Mouse (Mus musculus) layer of hippocampus, adult 2 months (tissue): Measurements from ENCODE around the gene Otud1. TPM values are rescaled to one million over a fixed set of nuclear protein-coding genes. Genes with fewer than 3 reads are reported as not detected.

ENCODE experiments used
- DNase-seq, 2 experiments: peaks; one replicate each; pipeline ENCODE4 v3.0.0; 2022; ENCODE audit warnings: low spot score in 2 of 2
- H3K27ac ChIP-seq: fragments of 200-600 bp; 2 replicates; pipeline ENCODE4 v1.8.1; 2022
- H3K4me3 ChIP-seq: fragments of 200-600 bp; 2 replicates; pipeline ENCODE4 v1.8.1; 2022; ENCODE audit warnings: mild to moderate bottlenecking
- CTCF ChIP-seq: fragments of 200-600 bp; conservative IDR thresholded peaks from 2 replicates; pipeline ENCODE4 v1.8.1; 2022; ENCODE audit warnings: antibody characterized with exemption, mild to moderate bottlenecking, moderate library complexity
- total RNA-seq, 2 experiments: library from RNA; stranded (reverse); gene quantifications; 2 replicates each; pipeline ENCODE4 v1.2.3; 2021

Gene Otud1
- total RNA-seq, 2 experiments from 2014 or later = 10.7 to 12.2 TPM

DNA sequence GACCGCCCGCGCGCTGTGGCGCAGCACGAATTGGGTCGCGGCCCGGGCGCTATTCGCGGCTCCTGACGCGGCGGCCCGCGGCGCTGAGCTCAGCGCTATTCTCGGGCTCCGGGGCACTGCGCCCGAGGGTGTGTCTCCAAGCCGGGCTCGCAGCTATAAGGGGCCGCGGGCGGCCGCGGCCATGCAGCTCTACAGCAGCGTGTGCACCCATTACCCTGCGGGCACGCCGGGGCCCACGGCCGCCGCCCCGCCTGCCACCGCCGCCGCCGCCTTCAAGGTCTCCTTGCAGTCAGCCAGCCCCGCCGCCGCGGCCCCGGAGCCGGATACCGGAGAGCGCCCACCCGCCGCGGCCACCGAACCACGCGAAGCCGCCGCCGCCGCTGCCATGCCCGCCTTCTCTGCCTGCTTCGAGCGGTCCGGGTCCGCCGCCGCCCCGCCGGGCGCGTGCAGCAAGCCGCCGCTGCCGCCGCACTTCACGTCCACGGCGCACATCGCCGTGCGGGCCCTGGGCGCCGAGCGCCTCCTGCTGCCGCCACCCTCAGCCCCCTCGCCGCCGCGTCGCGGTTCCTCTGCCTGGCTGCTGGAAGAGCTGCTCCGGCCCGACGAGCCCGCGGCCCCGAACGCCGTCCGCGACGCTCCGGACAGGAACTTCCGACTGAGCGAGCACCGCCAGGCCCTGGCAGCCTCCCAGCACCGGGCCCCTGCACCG is 483 bp downstream of the Otud1 start:
- peak overlapping the region; percentile 78 for H3K4me3 ChIP-seq
- TF ChIP-seq CTCF = peak; percentile 42; the same call in 1 of the 2 replicates
- DNase-seq = peak; percentile 48 to 55
- H3K27ac ChIP-seq = peak overlapping the region; percentile 92

DNA sequence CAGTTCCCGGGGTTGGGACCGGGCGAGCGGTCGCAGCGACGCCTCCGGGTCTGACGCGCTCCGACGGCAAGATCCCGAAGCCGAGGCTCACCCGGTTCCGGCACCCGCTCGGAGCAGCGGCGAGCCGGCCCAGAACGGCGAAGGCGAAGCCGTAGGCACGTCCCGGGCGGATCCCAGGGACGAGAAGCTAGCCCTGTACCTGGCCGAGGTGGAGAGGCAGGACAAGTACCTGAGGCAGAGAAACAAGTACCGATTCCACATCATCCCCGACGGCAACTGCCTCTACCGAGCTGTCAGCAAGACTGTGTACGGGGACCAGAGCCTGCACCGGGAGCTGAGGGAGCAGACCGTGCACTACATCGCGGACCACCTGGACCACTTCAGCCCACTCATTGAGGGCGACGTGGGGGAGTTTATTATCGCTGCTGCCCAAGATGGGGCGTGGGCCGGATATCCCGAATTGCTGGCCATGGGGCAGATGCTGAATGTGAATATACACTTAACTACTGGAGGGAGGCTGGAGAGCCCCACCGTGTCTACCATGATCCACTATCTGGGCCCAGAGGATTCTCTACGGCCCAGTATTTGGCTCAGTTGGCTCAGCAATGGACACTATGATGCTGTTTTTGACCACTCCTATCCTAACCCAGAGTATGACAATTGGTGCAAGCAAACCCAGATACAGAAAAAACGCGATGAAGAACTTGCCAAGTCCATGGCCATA is 1.3 kb downstream of the Otud1 start:
- Histone ChIP-seq H3K27ac (peak overlapping the region; percentile 92), H3K4me3 (peak overlapping the region; percentile 78)
- TF ChIP-seq CTCF = no peak
- peak; percentile 10 to 21 for DNase-seq

DNA sequence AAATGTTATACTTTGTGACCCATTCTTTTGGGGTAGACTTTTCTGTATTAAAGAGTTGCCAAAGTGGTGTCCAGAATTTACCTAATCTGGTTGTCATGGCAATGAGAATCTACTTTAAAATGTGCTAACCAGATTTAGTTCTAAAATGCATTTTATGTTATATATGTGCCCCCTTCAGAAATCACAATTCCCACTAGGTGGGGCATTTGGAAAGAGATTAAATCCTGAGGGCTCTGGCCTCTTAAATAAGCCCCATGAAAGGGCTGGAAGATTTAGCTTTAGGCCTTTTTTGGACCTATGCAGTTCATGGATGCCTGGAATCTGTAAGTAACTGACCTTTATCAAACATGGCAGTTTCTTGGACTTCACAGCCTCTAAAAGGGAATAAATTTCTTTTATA is 3.3 kb downstream of the Otud1 start:
- peak overlapping the region; percentile 78 for H3K4me3 ChIP-seq
- DNase-seq = no peak
- peak; percentile 54 for TF ChIP-seq CTCF
- no peak overlapping the region for H3K27ac ChIP-seq

DNA sequence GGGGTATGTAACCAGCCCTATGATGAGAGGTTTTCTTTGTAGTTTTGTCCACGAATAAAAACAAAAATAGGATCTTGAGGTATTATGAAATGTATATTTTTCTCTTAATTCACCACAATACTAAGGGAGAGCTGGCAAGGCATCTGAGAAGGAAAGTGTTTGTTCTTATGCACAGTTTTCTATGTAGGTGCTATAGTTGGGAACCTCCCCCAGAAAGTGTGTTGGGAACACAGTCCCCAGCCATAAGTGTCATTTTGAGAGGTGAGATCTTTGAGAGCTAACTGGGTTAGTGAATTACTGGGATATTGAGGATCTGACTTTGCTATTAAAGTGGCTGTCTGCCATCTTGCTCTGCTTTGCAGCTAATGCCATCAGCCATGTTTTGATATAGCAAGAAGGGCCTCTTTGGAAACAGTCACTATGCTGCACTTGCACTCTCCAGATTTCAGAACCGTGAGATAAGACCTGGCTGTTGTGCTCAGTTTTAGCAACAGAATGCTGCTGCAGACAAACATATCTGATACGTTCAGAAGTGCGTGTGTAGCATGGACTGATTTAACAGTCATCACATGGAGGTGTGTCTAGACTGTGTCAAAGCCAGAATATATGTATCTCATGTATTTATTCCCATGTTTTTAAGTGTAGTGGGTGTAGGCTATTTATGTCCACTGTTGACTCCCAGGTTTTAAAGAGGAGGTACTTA is 5.7 kb downstream of the Otud1 start:
- TF ChIP-seq CTCF = no peak
- no peak for DNase-seq
- Histone ChIP-seq H3K4me3 (no peak overlapping the region), H3K27ac (no peak overlapping the region)

DNA sequence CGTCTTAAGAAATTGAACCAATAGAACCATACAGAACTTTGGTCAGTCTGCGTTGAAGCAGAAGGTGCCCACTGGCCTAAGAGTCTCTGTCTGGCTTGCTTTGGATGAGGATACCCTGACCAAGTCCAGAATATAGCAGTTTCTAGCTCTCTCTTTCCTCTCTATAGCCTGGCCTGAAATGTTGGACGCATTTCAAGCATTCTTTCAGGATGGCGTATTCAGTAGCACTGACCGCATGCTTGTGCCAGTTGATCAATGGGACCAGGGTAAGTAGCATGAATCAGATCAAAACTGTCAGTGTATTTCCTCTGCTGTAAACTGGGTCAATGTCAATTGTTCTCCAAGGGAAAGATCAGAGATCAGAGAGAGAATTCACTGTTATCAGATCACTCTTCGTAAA is 6.6 kb downstream of the Otud1 start:
- H3K27ac ChIP-seq = no peak overlapping the region
- no peak for TF ChIP-seq CTCF
- DNase-seq = no peak

DNA sequence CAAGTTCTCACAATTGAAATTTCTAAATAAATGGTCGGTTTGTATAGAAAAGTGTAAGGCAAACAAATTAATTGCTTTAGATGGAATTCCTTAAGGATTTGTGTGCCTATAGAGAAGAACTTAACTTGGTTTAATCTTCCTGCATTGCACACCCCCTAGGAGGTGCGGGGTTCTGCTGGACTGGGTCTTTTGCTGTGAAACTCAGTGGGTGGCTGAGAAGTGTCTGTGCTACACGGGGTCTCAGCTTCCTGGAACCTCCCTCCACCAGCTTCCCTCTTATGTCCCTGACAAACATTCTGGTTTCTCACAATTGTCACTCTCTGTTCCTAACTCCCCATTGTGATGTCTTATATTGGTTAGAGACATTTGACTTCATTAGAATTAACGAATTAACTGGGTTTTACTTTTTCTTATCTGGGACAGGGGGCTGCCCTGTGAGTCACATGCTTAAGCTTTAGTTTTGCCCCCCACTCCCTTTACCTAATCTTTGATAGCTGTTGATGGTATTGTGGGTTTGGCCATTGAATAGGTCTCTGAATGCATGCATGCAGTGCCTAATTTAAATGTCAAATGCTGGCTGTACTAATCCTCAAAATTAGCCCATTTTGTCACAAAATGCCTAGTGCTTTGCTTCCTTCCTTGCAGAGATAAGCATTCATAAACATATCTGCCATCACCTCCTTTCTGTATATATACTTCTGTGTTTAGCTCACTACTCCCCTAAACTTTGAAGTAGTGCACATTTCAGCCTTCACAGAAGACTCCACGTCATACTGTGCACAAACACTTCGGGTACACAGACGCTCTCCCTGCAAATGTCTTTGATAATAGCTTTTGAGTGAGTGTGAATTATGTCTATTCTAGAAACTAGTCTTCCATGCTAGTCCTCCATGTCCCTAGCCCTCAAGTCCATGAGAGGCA is 7.3 kb downstream of the Otud1 start:
- no peak overlapping the region for H3K4me3 ChIP-seq
- DNase-seq = no peak
- no peak for TF ChIP-seq CTCF
- H3K27ac ChIP-seq = no peak overlapping the region

More for the DNA sequence above, 6.6 kb downstream of the Otud1 start:
- H3K4me3 ChIP-seq = no peak overlapping the region

DNA sequence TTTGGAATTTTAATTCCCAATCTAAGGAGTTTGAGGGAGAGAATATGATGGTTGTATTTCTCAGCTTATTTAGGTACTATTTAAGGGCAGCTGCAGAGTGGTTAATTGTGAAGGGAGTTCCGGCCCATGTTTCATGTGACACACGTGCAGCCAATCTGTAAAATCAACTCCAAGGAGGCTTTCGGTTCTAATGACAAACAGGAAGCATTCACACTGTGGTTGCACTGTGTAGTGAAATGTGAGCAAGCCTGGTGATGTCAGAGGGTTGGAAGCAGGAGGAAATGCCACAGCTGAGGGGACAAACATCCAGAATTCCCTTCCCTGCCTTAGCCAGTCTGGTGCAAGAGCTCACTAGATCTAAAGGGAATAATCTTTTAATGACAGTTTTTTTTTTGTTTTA is 8.3 kb downstream of the Otud1 start:
- DNase-seq = no peak
- H3K4me3 ChIP-seq = no peak overlapping the region
- no peak overlapping the region for H3K27ac ChIP-seq
- no peak for TF ChIP-seq CTCF

DNA sequence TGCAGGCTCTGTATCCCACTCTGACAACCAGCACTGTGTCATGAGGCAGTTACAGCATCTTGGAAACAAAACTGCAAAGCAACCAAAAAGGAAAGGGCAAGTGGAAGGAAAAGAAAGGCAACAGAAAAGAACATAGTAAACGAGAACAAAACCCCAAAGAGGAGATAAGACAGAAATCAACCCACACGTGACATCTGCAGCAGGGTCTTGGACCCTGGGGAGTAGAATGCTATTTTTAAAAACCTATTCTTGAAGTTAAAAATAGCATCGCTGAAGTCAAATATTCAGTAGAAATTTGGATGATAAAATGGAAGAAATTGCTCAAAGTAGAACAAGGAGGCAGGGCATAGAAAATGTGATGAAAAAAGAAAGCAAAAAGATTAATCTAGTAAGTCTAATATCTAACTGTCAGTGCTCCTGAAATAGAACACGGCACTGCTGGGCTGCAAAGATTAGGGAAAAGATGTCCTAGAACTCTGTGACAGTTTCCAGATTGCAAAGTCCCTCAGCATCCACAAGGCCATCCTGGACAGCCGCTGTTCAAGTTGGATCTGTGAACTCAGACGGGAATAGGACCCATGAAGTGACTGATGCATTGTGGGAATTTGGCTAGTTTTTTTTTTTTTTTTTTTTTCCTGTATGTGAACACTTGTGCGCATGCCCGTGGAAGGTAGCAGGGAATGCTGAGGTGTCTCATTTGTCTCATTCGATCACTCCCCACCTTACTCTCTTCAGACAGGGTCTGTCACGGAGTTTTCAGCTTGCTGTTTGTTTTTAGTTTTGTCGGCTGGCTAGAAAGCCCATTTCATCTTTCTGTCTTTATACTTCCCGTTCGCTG is 13.5 kb downstream of the Otud1 start:
- no peak overlapping the region for H3K27ac ChIP-seq

DNA sequence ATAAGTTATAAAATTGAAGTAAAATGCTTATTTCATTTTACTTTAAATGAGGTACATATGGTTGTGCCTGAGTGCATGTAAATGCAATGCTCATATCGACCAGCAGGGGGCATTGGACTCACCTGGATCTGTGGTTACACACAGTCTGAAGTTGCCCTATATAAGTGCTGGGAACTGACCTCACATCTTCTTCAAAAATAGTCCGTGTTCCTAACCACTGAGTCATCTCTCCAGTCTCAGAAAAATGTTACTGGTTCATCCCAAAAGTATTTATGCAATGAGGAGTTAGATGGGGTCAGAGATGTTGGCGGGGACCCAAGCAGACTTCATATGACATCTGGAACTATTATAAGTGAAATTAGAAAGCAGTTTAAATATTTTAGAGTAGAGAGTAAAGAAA is 25.4 kb downstream of the Otud1 start:
- no peak for DNase-seq
- peak; percentile 73 for TF ChIP-seq CTCF

More for the DNA sequence above, 13.5 kb downstream of the Otud1 start:
- no peak for DNase-seq
- no peak for TF ChIP-seq CTCF
- no peak overlapping the region for H3K4me3 ChIP-seq

DNA sequence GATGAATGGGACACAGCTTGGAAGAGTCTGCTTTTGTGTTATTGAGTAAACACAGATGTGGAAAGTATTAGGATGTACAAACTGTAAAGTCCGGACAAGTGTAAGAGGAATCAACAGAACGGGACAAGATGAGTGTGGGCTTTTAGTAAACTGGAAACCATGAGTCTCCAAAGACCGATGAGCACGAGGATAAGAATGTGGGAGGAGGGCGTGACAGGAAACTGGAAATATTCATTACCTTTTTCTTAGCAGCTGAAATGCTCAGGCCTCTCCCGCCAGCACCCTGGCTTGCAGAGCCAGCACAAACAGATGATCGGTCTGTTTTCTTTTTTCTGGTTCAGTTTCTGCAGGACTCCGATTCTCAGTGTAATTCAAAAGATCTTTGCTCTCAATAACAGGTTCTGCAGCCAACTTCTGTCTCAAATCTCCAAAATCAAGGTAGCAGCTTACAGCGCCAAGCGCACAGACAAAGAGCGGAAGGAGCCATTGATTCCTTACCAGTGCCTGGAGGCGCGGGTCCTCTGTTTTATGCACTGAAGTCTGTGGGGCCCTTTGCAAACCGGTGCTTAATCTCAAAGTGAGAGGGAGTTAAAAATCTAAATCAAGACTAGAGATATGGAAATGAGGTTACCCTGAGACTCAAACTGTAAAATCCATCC is 28.1 kb downstream of the Otud1 start:
- no peak overlapping the region for H3K27ac ChIP-seq
- no peak for DNase-seq
- no peak for TF ChIP-seq CTCF

More for the DNA sequence above, 25.4 kb downstream of the Otud1 start:
- Histone ChIP-seq H3K4me3 (no peak overlapping the region), H3K27ac (no peak overlapping the region)

DNA sequence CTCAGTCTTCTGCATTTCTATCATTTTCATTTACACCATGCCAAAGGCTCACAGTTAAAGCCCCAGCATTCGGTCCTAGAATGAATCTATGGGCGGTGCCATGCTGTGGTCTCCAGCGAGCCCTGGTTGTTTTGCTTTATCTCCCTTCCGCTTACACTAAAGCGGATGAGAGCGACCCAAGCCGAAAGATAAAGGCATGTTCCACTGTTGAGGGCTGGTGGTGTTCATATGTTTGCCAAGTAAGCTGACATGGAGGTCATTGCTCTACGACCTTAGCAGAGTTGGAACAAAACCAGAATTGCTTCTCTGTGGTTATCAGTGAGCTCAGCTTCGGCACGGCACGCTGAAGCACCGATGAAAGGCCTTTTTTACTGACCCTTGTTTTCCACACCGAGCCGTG is 32.5 kb downstream of the Otud1 start:
- no peak overlapping the region for H3K27ac ChIP-seq
- DNase-seq = no peak
- no peak for TF ChIP-seq CTCF
- no peak overlapping the region for H3K4me3 ChIP-seq

More for the DNA sequence above, 28.1 kb downstream of the Otud1 start:
- no peak overlapping the region for H3K4me3 ChIP-seq
